Mouse (Mus musculus): ENCODE data around the gene Tmem252. TPM values are rescaled to one million over a fixed set of nuclear protein-coding genes. Genes with fewer than 3 reads are reported as not detected.

The Tmem252 gene
- polyA plus RNA-seq (2012; rRNA removed) = 1.0 and 2.0 TPM in 2 replicates

- Histone ChIP-seq H3K4me3 (replicated peaks; ENCODE audit: extremely low read depth, low read depth, low read length) (peak within 1 kb of the TSS; percentile 49), H3K4me1 (ENCODE audit: control insufficient read depth, insufficient read depth, low read length) (peaks cover 8% of the 10 kb centered on the region)
- WGBS = 23% methylated on average over 4 of the region's 4 CpGs
- DNase-seq = no peak
- peak; percentile 50; the same call in 1 of the 2 replicates for TF ChIP-seq POLR2A (IDR thresholded peaks at IDR 0.05; ENCODE audit: borderline replicate concordance, extremely low read depth, low read depth, low read length)
- no peak for TF ChIP-seq CTCF (IDR thresholded peaks at IDR 0.05; ENCODE audit: insufficient read depth, low read length)
Observed at GRCm38 (mm10) chr19:24673762-24674161, at the start of gene Tmem252. Gene Tmem252 (plus strand): TSS chr19:24674008.

GRCm38 (mm10) chr19:24628049-24628448 is 45.8 kb upstream of the Tmem252 start:
- 81% methylated on average over 4 of the region's 4 CpGs for WGBS
- no peaks in the 10 kb centered on the region for H3K4me1 ChIP-seq (ENCODE audit: control insufficient read depth, insufficient read depth, low read length)
- no peak for TF ChIP-seq POLR2A (IDR thresholded peaks at IDR 0.05; ENCODE audit: borderline replicate concordance, extremely low read depth, low read depth, low read length)
- no peak for TF ChIP-seq CTCF (IDR thresholded peaks at IDR 0.05; ENCODE audit: insufficient read depth, low read length)
- no peak for DNase-seq
- H3K4me3 ChIP-seq (replicated peaks; ENCODE audit: extremely low read depth, low read depth, low read length) = no peak overlapping the region

- Histone ChIP-seq H3K4me3 (replicated peaks; ENCODE audit: extremely low read depth, low read depth, low read length) (no peak overlapping the region), H3K4me1 (ENCODE audit: control insufficient read depth, insufficient read depth, low read length) (no peaks in the 10 kb centered on the region)
- TF ChIP-seq POLR2A (IDR thresholded peaks at IDR 0.05; ENCODE audit: borderline replicate concordance, extremely low read depth, low read depth, low read length) (no peak), CTCF (IDR thresholded peaks at IDR 0.05; ENCODE audit: insufficient read depth, low read length) (no peak)
- WGBS = 83% methylated on average over 3 of the region's 3 CpGs
- DNase-seq = no peak
Observed at GRCm38 (mm10) chr19:24633008-24633407, 40.8 kb upstream of the Tmem252 start.

GRCm38 (mm10) chr19:24634602-24635001 is 39.2 kb upstream of the Tmem252 start:
- peak; percentile 67 for DNase-seq
- H3K4me3 ChIP-seq (replicated peaks; ENCODE audit: extremely low read depth, low read depth, low read length) = no peak overlapping the region
- no peaks in the 10 kb centered on the region for H3K4me1 ChIP-seq (ENCODE audit: control insufficient read depth, insufficient read depth, low read length)
- TF ChIP-seq POLR2A (IDR thresholded peaks at IDR 0.05; ENCODE audit: borderline replicate concordance, extremely low read depth, low read depth, low read length) = no peak
- TF ChIP-seq CTCF (IDR thresholded peaks at IDR 0.05; ENCODE audit: insufficient read depth, low read length) = peak; percentile 96
- WGBS = 2% methylated on average over 7 of the region's 7 CpGs

- 75% methylated on average over 10 of the region's 10 CpGs for WGBS
- no peak for DNase-seq
- Histone ChIP-seq H3K4me3 (replicated peaks; ENCODE audit: extremely low read depth, low read depth, low read length) (no peak overlapping the region), H3K4me1 (ENCODE audit: control insufficient read depth, insufficient read depth, low read length) (no peaks in the 10 kb centered on the region)
- TF ChIP-seq CTCF (IDR thresholded peaks at IDR 0.05; ENCODE audit: insufficient read depth, low read length) = no peak
- TF ChIP-seq POLR2A (IDR thresholded peaks at IDR 0.05; ENCODE audit: borderline replicate concordance, extremely low read depth, low read depth, low read length) = no peak
Observed at GRCm38 (mm10) chr19:24636616-24637015, 37.2 kb upstream of the Tmem252 start.

GRCm38 (mm10) chr19:24637988-24638387 is 35.8 kb upstream of the Tmem252 start:
- TF ChIP-seq CTCF (IDR thresholded peaks at IDR 0.05; ENCODE audit: insufficient read depth, low read length) (no peak), POLR2A (IDR thresholded peaks at IDR 0.05; ENCODE audit: borderline replicate concordance, extremely low read depth, low read depth, low read length) (no peak)
- WGBS = 91% methylated on average over 6 of the region's 6 CpGs
- Histone ChIP-seq H3K4me1 (ENCODE audit: control insufficient read depth, insufficient read depth, low read length) (no peaks in the 10 kb centered on the region), H3K4me3 (replicated peaks; ENCODE audit: extremely low read depth, low read depth, low read length) (no peak overlapping the region)
- DNase-seq = no peak

- Histone ChIP-seq H3K4me1 (ENCODE audit: control insufficient read depth, insufficient read depth, low read length) (no peaks in the 10 kb centered on the region), H3K4me3 (replicated peaks; ENCODE audit: extremely low read depth, low read depth, low read length) (no peak overlapping the region)
- no peak for DNase-seq
- no peak for TF ChIP-seq POLR2A (IDR thresholded peaks at IDR 0.05; ENCODE audit: borderline replicate concordance, extremely low read depth, low read depth, low read length)
- no peak for TF ChIP-seq CTCF (IDR thresholded peaks at IDR 0.05; ENCODE audit: insufficient read depth, low read length)
- 87% methylated on average over 6 of the region's 6 CpGs for WGBS
Observed at GRCm38 (mm10) chr19:24640982-24641381, 32.8 kb upstream of the Tmem252 start.

GRCm38 (mm10) chr19:24644971-24645370 is 28.8 kb upstream of the Tmem252 start:
- 53% methylated on average over 10 of the region's 10 CpGs for WGBS

GRCm38 (mm10) chr19:24646162-24646829 is 27.5 kb upstream of the Tmem252 start:
- TF ChIP-seq POLR2A (IDR thresholded peaks at IDR 0.05; ENCODE audit: borderline replicate concordance, extremely low read depth, low read depth, low read length) = no peak
- no peak for TF ChIP-seq CTCF (IDR thresholded peaks at IDR 0.05; ENCODE audit: insufficient read depth, low read length)
- WGBS = 68% methylated on average over 8 of the region's 8 CpGs
- no peak for DNase-seq
- H3K4me3 ChIP-seq (replicated peaks; ENCODE audit: extremely low read depth, low read depth, low read length) = no peak overlapping the region
- no peaks in the 10 kb centered on the region for H3K4me1 ChIP-seq (ENCODE audit: control insufficient read depth, insufficient read depth, low read length)

More at GRCm38 (mm10) chr19:24644971-24645370, 28.8 kb upstream of the Tmem252 start:
- H3K4me1 ChIP-seq (ENCODE audit: control insufficient read depth, insufficient read depth, low read length) = no peaks in the 10 kb centered on the region
- no peak for DNase-seq
- no peak overlapping the region for H3K4me3 ChIP-seq (replicated peaks; ENCODE audit: extremely low read depth, low read depth, low read length)
- TF ChIP-seq CTCF (IDR thresholded peaks at IDR 0.05; ENCODE audit: insufficient read depth, low read length) (no peak), POLR2A (IDR thresholded peaks at IDR 0.05; ENCODE audit: borderline replicate concordance, extremely low read depth, low read depth, low read length) (no peak)

- Histone ChIP-seq H3K4me1 (ENCODE audit: control insufficient read depth, insufficient read depth, low read length) (no peaks in the 10 kb centered on the region), H3K4me3 (replicated peaks; ENCODE audit: extremely low read depth, low read depth, low read length) (no peak overlapping the region)
- TF ChIP-seq POLR2A (IDR thresholded peaks at IDR 0.05; ENCODE audit: borderline replicate concordance, extremely low read depth, low read depth, low read length) (no peak), CTCF (IDR thresholded peaks at IDR 0.05; ENCODE audit: insufficient read depth, low read length) (no peak)
- no peak for DNase-seq
- 71% methylated on average over 8 of the region's 8 CpGs for WGBS
Observed at GRCm38 (mm10) chr19:24648016-24648415, 25.8 kb upstream of the Tmem252 start.
